Mouse (Mus musculus): Measurements from ENCODE around the gene Fstl4.

GRCm38 (mm10) chr11:53116356-53116755, 351.9 kb downstream of the Fstl4 start:
- no peak for TF ChIP-seq CTCF (IDR thresholded peaks at IDR 0.05 in 2 of 3, conservative IDR thresholded peaks at IDR 0.05 in 1 of 3; ENCODE audit: control insufficient read depth in 1 of 3, insufficient read depth in 1 of 3, low read depth in 2 of 3, low read length in 3 of 3, poor library complexity in 1 of 3, severe bottlenecking in 1 of 3)
- TF ChIP-seq HCFC1 (IDR thresholded peaks at IDR 0.05; ENCODE audit: low read depth, low read length), result no peak
- TF ChIP-seq GATA1 (IDR thresholded peaks at IDR 0.05; ENCODE audit: low read depth, low read length), result no peak
- TF ChIP-seq NRF1 (IDR thresholded peaks at IDR 0.05; ENCODE audit: insufficient read depth, low read depth, low read length, poor library complexity, severe bottlenecking), result no peak
- no peak for TF ChIP-seq TCF12 (IDR thresholded peaks at IDR 0.05; ENCODE audit: low read depth, low read length)

Measured in MEL (cell line).